Mouse (Mus musculus) forebrain, embryonic 10.5 days (tissue): Measurements from ENCODE around the gene Sorbs2. TPM values are rescaled to one million over a fixed set of nuclear protein-coding genes. Genes with fewer than 3 reads are reported as not detected.

ENCODE experiments used
- DNase-seq: peaks from one replicate; pipeline ENCODE4 v3.0.0-alpha.2; 2017; ENCODE audit warnings: low spot score; ENCODE audit errors: extremely low spot score
- H3K27ac ChIP-seq: fragments of 300-500 bp; sonication (generic); 2 replicates; pipeline ENCODE4 v1.5.1; 2016; ENCODE audit warnings: mild to moderate bottlenecking
- H3K27me3 ChIP-seq: fragments of 300-500 bp; sonication (generic); 2 replicates; pipeline ENCODE4 v1.6.1; 2016; ENCODE audit warnings: mild to moderate bottlenecking; ENCODE audit not compliant: poor library complexity, severe bottlenecking
- H3K36me3 ChIP-seq: fragments of 300-500 bp; sonication (generic); replicated peaks from 2 replicates; pipeline ENCODE4 v1.6.1; 2016; ENCODE audit warnings: mild to moderate bottlenecking, moderate library complexity
- H3K4me1 ChIP-seq: fragments of 300-500 bp; sonication (generic); 2 replicates; pipeline ENCODE4 v1.6.1; 2016
- H3K4me3 ChIP-seq: fragments of 300-500 bp; sonication (generic); 2 replicates; pipeline ENCODE4 v1.5.1; 2016; ENCODE audit warnings: mild to moderate bottlenecking, moderate library complexity
- H3K9me3 ChIP-seq: fragments of 300-500 bp; sonication (generic); 2 replicates; pipeline ENCODE4 v1.6.1; 2016; ENCODE audit warnings: mild to moderate bottlenecking, moderate library complexity
- WGBS: fragments of 180-500 bp; shearing (Covaris S2); methylation state at CpG from one replicate; pipeline ENCODE4 v1.1.7; 2016; 5-methylcytosine and 5-hydroxymethylcytosine counted together
- polyA plus RNA-seq: library from polyadenylated mRNA; unstranded; fragments of >200 nt; fragmentation: Nextera tagmentation; extraction: Ambion mirVana; gene quantifications from 2 replicates; pipeline ENCODE4 v1.2.1, GENCODE M21; 2016

Sorbs2 gene
- polyA plus RNA-seq, result 35.8 and 48.3 TPM in 2 replicates

GRCm38 (mm10) chr8:45507634-45508321, at the start of gene Sorbs2:
TSS of gene Sorbs2 (plus strand) at chr8:45507788.
- Histone ChIP-seq H3K36me3 (no peaks in the 10 kb centered on the region), H3K4me1 (peaks cover 20% of the 10 kb centered on the region), H3K27ac (peak within 1 kb of the TSS; percentile 81), H3K4me3 (peak within 1 kb of the TSS; percentile 51), H3K27me3 (peaks cover 20% of the 10 kb centered on the region), H3K9me3 (no peaks in the 10 kb centered on the region)
- WGBS, result 3% methylated on average over 16 of the region's 16 CpGs
- peak; percentile 41 for DNase-seq

- H3K36me3 ChIP-seq, result no peaks in the 10 kb centered on the region
- H3K27me3 ChIP-seq, result no peaks in the 10 kb centered on the region
- H3K27ac ChIP-seq, result no peak overlapping the region
- 0 out of 2 replicates have a peak, but pooled peaks cover 4% of the 10 kb centered on the region for H3K9me3 ChIP-seq
- DNase-seq, result no peak
- no peak overlapping the region for H3K4me3 ChIP-seq
- peaks cover 4% of the 10 kb centered on the region; the same call in 1 of the 2 replicates for H3K4me1 ChIP-seq
Measured at GRCm38 (mm10) chr8:45457874-45458273, 49.7 kb upstream of the Sorbs2 start.

DNA sequence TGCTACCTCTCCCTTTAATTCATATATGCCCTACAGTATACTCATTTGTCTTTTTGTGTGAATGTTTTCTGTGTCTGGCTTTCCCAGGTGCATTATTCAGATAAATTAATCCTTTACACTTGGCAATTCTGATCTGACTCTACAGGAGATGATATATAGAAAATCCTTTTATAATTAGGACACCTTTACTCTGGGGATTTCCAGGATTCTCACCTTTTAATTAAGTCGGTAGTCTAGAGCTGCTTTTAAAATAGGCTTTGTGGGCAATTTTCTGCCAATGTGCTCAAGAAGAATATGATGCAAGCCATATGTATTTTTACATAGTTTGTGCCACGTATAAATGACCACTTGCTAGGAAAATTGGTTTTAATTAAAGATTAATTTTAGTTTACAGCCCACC, 38.6 kb upstream of the Sorbs2 start:
- no peaks in the 10 kb centered on the region for H3K36me3 ChIP-seq
- no peak overlapping the region for H3K4me3 ChIP-seq
- no peaks in the 10 kb centered on the region for H3K27me3 ChIP-seq
- no peaks in the 10 kb centered on the region for H3K9me3 ChIP-seq
- no peak overlapping the region for H3K27ac ChIP-seq
- peaks cover 14% of the 10 kb centered on the region; the same call in 1 of the 2 replicates for H3K4me1 ChIP-seq
- DNase-seq, result no peak
- WGBS, result 75% methylated on average over 2 of the region's 2 CpGs

- H3K9me3 ChIP-seq, result no peaks in the 10 kb centered on the region; the same call in 1 of the 2 replicates
- WGBS, result 73% methylated on average over 8 of the region's 8 CpGs
- peaks cover 14% of the 10 kb centered on the region; the same call in 1 of the 2 replicates for H3K4me1 ChIP-seq
- H3K27me3 ChIP-seq, result no peaks in the 10 kb centered on the region
- no peak for DNase-seq
- no peaks in the 10 kb centered on the region for H3K36me3 ChIP-seq
- H3K4me3 ChIP-seq, result no peak overlapping the region
- H3K27ac ChIP-seq, result no peak overlapping the region
Measured at GRCm38 (mm10) chr8:45469507-45470178, 37.9 kb upstream of the Sorbs2 start.

DNA sequence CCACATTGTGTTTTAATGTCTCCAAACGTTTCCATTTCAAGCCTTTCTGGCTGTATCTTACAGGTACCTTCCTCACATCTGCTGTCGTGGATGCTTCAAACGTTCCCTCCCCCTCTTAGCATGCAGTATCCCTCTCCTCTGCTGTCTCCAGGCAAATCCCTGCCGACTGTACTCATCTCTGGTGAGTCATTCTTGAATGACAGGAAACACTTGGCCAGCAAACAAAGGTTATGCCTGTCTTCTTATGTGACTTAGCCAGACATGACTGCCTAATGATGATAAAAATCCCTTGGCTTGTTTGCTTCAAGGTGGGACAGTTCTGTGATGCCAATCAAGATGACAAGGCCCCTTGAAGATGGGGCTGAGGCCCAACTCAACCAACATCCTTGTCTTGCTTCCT, 26.7 kb upstream of the Sorbs2 start:
- no peak for DNase-seq
- Histone ChIP-seq H3K27me3 (no peaks in the 10 kb centered on the region), H3K27ac (no peak overlapping the region), H3K36me3 (no peaks in the 10 kb centered on the region), H3K4me3 (no peak overlapping the region), H3K9me3 (peaks cover 3% of the 10 kb centered on the region; the same call in 1 of the 2 replicates), H3K4me1 (no peaks in the 10 kb centered on the region)
- WGBS, result 76% methylated on average over 4 of the region's 4 CpGs

DNA sequence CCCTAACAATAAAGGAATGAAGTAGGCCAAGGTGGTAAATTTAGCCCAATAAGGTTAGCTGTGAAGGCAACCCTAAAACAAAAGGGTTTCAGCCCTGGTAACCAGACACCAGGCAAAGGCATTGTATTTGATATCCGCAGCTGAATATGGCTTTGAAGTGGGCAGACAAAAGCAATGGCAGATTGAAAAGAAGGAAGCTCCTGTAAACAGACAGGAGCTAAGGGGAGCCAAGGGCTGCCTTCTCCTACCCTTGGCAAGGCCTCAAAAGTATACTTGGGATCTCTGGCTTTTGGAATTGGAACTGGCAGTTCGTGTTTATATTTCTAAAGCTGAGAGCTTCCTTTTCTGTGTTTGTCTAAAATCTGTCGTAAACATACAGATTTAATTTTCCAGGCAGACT, 21.3 kb upstream of the Sorbs2 start:
- 0 out of 2 replicates have a peak, but pooled peaks cover 3% of the 10 kb centered on the region for H3K4me1 ChIP-seq
- H3K9me3 ChIP-seq, result no peaks in the 10 kb centered on the region; the same call in 1 of the 2 replicates
- no peak overlapping the region for H3K4me3 ChIP-seq
- DNase-seq, result no peak
- no peak overlapping the region for H3K27ac ChIP-seq
- no peaks in the 10 kb centered on the region for H3K36me3 ChIP-seq
- WGBS, result 75% methylated on average over 3 of the region's 3 CpGs
- H3K27me3 ChIP-seq, result no peaks in the 10 kb centered on the region

- Histone ChIP-seq H3K27ac (no peak overlapping the region), H3K36me3 (no peaks in the 10 kb centered on the region), H3K27me3 (peaks cover 9% of the 10 kb centered on the region; the same call in 1 of the 2 replicates), H3K9me3 (no peaks in the 10 kb centered on the region), H3K4me3 (no peak overlapping the region), H3K4me1 (peaks cover 20% of the 10 kb centered on the region)
- 84% methylated on average over 7 of the region's 7 CpGs for WGBS
- no peak for DNase-seq
Measured at GRCm38 (mm10) chr8:45503971-45504370, 3.6 kb upstream of the Sorbs2 start.

DNA sequence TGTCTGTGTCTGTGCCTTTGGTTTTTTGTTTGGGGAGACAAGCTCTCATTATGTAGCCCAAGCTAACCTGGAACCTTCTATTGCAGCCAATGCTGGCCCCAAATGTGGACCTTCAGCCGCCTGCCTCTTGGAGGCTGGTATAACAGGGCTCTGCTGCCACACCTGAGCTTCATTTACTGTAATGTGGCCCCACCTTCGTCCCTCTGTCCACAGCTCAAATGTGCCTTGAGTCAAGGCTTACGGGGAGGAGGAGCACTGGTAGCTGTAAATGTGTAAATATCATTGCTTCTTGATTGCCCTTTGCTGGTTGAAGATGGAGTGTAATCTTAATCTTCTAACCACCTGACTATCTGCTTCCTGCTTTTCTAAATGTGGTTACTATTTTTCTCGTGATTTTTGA, 1.2 kb upstream of the Sorbs2 start:
- Histone ChIP-seq H3K36me3 (no peaks in the 10 kb centered on the region), H3K9me3 (no peaks in the 10 kb centered on the region), H3K4me3 (no peak overlapping the region), H3K27ac (no peak overlapping the region), H3K27me3 (peaks cover 20% of the 10 kb centered on the region), H3K4me1 (peaks cover 20% of the 10 kb centered on the region)
- 88% methylated on average over 4 of the region's 4 CpGs for WGBS
- DNase-seq, result no peak

GRCm38 (mm10) chr8:45507277-45507633, 333 bp upstream of the Sorbs2 start:
- H3K36me3 ChIP-seq, result no peaks in the 10 kb centered on the region
- 47% methylated on average over 8 of the region's 8 CpGs for WGBS

GRCm38 (mm10) chr8:45508521-45509104, 1.0 kb downstream of the Sorbs2 start:
- H3K4me3 ChIP-seq, result peak overlapping the region; percentile 51
- peak overlapping the region; percentile 81 for H3K27ac ChIP-seq
- WGBS, result 27% methylated on average over 7 of the region's 7 CpGs
- peaks cover 20% of the 10 kb centered on the region for H3K4me1 ChIP-seq
- H3K9me3 ChIP-seq, result no peaks in the 10 kb centered on the region
- DNase-seq, result no peak
- H3K36me3 ChIP-seq, result no peaks in the 10 kb centered on the region
- H3K27me3 ChIP-seq, result peaks cover 20% of the 10 kb centered on the region

More at GRCm38 (mm10) chr8:45507277-45507633, 333 bp upstream of the Sorbs2 start:
- H3K27me3 ChIP-seq, result peaks cover 20% of the 10 kb centered on the region
- no peak for DNase-seq
- H3K4me1 ChIP-seq, result peaks cover 20% of the 10 kb centered on the region
- H3K9me3 ChIP-seq, result no peaks in the 10 kb centered on the region
- H3K27ac ChIP-seq, result peak overlapping the region; percentile 81
- H3K4me3 ChIP-seq, result peak overlapping the region; percentile 51

- peaks cover 16% of the 10 kb centered on the region for H3K4me1 ChIP-seq
- H3K27me3 ChIP-seq, result peaks cover 11% of the 10 kb centered on the region
- peaks cover 4% of the 10 kb centered on the region; the same call in 1 of the 2 replicates for H3K9me3 ChIP-seq
- H3K36me3 ChIP-seq, result no peaks in the 10 kb centered on the region
- no peak overlapping the region for H3K4me3 ChIP-seq
- DNase-seq, result no peak
- no peak overlapping the region for H3K27ac ChIP-seq
Measured at GRCm38 (mm10) chr8:45512369-45512768, 4.8 kb downstream of the Sorbs2 start.

GRCm38 (mm10) chr8:45521595-45521994, 14.0 kb downstream of the Sorbs2 start:
- H3K27ac ChIP-seq, result no peak overlapping the region
- H3K36me3 ChIP-seq, result no peaks in the 10 kb centered on the region
- WGBS, result 88% methylated on average over 6 of the region's 6 CpGs
- H3K27me3 ChIP-seq, result no peaks in the 10 kb centered on the region
- no peak for DNase-seq
- H3K9me3 ChIP-seq, result no peaks in the 10 kb centered on the region
- no peaks in the 10 kb centered on the region for H3K4me1 ChIP-seq
- H3K4me3 ChIP-seq, result no peak overlapping the region

DNA sequence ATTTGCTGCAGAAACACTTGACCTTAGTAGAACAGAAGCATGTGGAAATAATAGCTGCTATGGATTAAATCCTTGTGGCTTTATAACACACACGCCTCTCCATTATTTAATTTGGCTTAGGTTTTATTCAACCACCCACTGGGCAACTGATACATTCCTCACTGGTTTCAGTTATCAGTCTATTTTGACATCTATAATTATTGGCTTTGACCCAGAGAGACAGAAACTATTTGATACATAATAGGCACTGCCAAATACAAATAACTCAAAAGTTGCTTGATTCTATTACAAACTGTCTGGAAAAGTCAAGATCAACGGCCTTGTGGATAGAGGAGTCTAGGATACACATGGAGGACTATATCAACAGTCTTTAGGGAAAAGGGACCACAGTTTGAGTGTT, 20.1 kb downstream of the Sorbs2 start:
- Histone ChIP-seq H3K27me3 (no peaks in the 10 kb centered on the region), H3K9me3 (no peaks in the 10 kb centered on the region), H3K4me3 (no peak overlapping the region), H3K4me1 (no peaks in the 10 kb centered on the region), H3K27ac (no peak overlapping the region), H3K36me3 (no peaks in the 10 kb centered on the region)
- DNase-seq, result no peak
- WGBS, result 85% methylated on average over 2 of the region's 2 CpGs
